Mouse (Mus musculus): ENCODE data around the gene Cacna2d4. TPM values are rescaled to one million over a fixed set of nuclear protein-coding genes. Genes with fewer than 3 reads are reported as not detected.

The Cacna2d4 gene
- total RNA-seq, 2 experiments from 2014 or later = 0.78 to 0.83 TPM

GRCm38 (mm10) chr6:119378631-119379030, 142.3 kb downstream of the Cacna2d4 start:
- DNase-seq (ENCODE audit: low spot score in 2 of 2) = no peak

- DNase-seq (ENCODE audit: low spot score in 2 of 2) = no peak
These were observed 149.3 kb downstream of the Cacna2d4 start for GRCm38 (mm10) chr6:119385668-119386067.

DNA sequence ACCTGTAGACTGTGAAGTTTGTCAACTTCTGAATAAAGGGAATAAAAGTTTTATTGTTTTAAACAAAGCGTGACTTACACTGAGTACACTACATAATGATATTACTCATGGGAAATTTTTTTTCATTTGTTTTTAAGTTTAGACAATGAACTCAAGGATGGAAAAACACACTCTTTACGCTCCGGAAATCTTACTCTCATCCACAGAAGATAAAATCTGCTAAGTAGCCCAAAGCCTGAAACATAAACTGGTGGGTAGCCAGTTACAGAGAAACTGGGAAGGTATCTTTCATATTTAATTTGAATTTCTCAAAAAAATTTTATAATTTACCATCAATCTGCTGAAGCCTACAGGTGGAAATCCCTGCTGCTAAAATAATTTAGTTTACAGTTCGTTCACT, 150.1 kb downstream of the Cacna2d4 start:
- DNase-seq (ENCODE audit: low spot score in 2 of 2) = no peak

- DNase-seq (ENCODE audit: low spot score in 2 of 2) = no peak
These were observed 150.5 kb downstream of the Cacna2d4 start for GRCm38 (mm10) chr6:119386821-119387220.

- DNase-seq (ENCODE audit: low spot score in 2 of 2) = peak; percentile 25 to 45
These were observed 151.7 kb downstream of the Cacna2d4 start for GRCm38 (mm10) chr6:119387801-119388649.

GRCm38 (mm10) chr6:119388650-119389012, 152.3 kb downstream of the Cacna2d4 start:
- DNase-seq (ENCODE audit: low spot score in 2 of 2) = peak; percentile 90 to 96

- no peak for DNase-seq (ENCODE audit: low spot score in 2 of 2)
These were observed 152.8 kb downstream of the Cacna2d4 start for GRCm38 (mm10) chr6:119389089-119389488.

DNA sequence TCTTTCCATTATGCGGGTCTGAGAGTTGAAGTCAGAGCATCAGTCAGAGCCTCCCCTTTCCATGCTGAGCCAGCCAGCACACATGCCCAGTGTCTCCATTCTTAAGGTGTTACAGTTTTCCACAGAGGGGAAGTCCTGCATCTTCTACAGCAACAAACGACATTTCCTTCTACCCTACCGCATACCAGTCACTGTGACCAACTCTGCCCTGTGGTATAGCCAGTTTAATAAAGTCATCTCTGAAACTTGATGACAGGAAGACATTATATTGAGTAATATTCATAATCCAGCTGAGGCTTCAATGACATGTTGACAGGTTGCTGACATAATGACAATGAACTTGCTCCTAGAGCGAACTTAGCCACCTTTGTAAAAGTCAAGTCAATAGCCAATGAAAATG, 154.4 kb downstream of the Cacna2d4 start:
- DNase-seq (ENCODE audit: low spot score in 2 of 2) = no peak

DNA sequence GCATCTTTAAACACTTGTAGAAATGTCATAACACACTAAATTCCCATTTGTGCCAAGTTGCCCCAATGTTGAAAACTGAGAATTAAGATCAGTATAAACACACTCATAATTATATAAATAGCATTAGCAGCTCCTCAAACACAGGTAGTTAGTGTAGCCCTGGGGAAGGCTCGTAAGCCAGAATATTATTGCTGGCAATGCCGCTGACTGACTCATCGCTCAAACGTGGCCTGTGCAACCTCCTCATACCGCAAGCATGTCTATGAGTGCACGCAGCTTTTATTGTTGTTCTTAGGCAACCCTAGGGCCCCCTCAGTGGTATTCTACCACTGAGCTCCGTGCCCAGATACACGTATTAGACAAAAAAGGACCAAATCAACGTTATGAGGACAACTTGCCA, 156.5 kb downstream of the Cacna2d4 start:
- no peak for DNase-seq (ENCODE audit: low spot score in 2 of 2)

- DNase-seq (ENCODE audit: low spot score in 2 of 2) = no peak
These were observed 159.3 kb downstream of the Cacna2d4 start for GRCm38 (mm10) chr6:119395421-119396308.

- peak in 1 of 2 experiments; percentile 25 for DNase-seq (ENCODE audit: low spot score in 2 of 2)
These were observed 159.9 kb downstream of the Cacna2d4 start for GRCm38 (mm10) chr6:119396309-119396634.

DNA sequence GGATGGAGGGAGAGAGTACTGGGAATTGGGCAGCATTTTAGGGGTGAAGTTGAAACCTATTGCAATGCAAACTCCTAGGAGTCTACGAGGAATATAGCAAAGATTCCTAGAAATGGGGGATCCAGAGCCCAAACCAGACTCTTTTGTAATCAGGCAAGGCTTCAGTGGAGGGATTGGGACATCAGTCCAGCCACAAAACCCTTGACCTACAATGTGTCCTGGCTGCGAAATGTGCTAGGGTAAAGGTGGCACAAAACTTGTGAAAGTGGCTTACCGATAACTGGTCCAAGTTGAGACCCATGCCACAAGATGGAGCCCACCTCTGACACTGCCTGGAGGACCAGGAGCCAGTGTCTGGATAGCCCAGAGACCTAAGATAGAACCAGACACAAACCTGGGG, 163.0 kb downstream of the Cacna2d4 start:
- DNase-seq (ENCODE audit: low spot score in 2 of 2) = no peak

DNA sequence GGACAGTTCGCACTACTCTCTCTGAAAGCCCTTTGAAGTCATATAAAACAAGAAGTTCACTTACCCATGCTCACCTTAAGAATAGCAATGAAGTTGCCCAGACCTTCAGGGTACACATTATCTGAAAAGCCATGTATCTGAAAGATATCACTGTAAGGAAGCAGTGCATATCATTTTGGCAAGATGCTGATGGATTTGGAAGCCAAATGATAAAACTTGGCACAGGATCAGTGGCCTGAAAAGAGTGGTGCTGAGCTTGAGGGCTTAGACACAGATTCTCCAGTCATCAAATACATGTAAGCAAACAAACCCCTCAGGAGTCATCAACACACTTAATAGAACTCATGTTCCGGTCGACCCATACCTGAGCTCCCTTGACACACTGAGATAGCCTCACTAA, 164.3 kb downstream of the Cacna2d4 start:
- DNase-seq (ENCODE audit: low spot score in 2 of 2) = no peak

- no peak for DNase-seq (ENCODE audit: low spot score in 2 of 2)
These were observed 165.4 kb downstream of the Cacna2d4 start for GRCm38 (mm10) chr6:119401545-119402304.

Other genes starting within 250 kb of the Cacna2d4 start
- 1 to 10 TPM; 7.3 to 8.0 TPM for gene Dcp1b, start 61.3 kb upstream of the Cacna2d4 start, total RNA-seq (2021)
- gene Cacna1c, start 40.1 kb upstream of the Cacna2d4 start, total RNA-seq (2021) = 1 to 10 TPM; 7.5 to 9.9 TPM
- under 1 TPM; 0.59 to 0.98 TPM for gene Lrtm2, start 94.2 kb downstream of the Cacna2d4 start, total RNA-seq (2021)
- 10 to 100 TPM; 56.3 to 63.4 TPM for gene Adipor2, start 181.2 kb downstream of the Cacna2d4 start, total RNA-seq (2021)
- gene Fbxl14, start 243.1 kb downstream of the Cacna2d4 start, total RNA-seq (2021) = 10 to 100 TPM; 18.4 to 19.5 TPM

Measured in gastrocnemius, postnatal 4 days (tissue).